Mouse (Mus musculus) spleen, postnatal 4 days (tissue): ENCODE data around the gene Col4a4.

ENCODE experiments used
- DNase-seq, 2 experiments: peaks; one replicate each; pipeline ENCODE4 v3.0.0; 2022; ENCODE audit warnings: low spot score in 2 of 2

Col4a4 gene

GRCm38 (mm10) chr1:82475821-82476220 is 110.8 kb downstream of the Col4a4 start:
- DNase-seq, result no peak

- no peak for DNase-seq
Measured at GRCm38 (mm10) chr1:82475254-82475653, 111.4 kb downstream of the Col4a4 start.

- no peak for DNase-seq
Measured at GRCm38 (mm10) chr1:82474461-82474961, 112.1 kb downstream of the Col4a4 start.

- DNase-seq, result no peak
Measured at GRCm38 (mm10) chr1:82473467-82473866, 113.2 kb downstream of the Col4a4 start.

- DNase-seq, result no peak
Measured at GRCm38 (mm10) chr1:82470516-82471225, 116.0 kb downstream of the Col4a4 start.

- no peak for DNase-seq
Measured at GRCm38 (mm10) chr1:82468872-82469271, 117.8 kb downstream of the Col4a4 start.

- DNase-seq, result no peak
Measured at GRCm38 (mm10) chr1:82465321-82465853, 121.3 kb downstream of the Col4a4 start.

- DNase-seq, result no peak
Measured at GRCm38 (mm10) chr1:82461041-82461440, 125.6 kb downstream of the Col4a4 start.

- no peak for DNase-seq
Measured at GRCm38 (mm10) chr1:82459926-82460325, 126.7 kb downstream of the Col4a4 start.

- no peak for DNase-seq
Measured at GRCm38 (mm10) chr1:82459350-82459749, 127.3 kb downstream of the Col4a4 start.

- no peak for DNase-seq
Measured at GRCm38 (mm10) chr1:82454031-82454430, 132.6 kb downstream of the Col4a4 start.

- DNase-seq, result no peak
Measured at GRCm38 (mm10) chr1:82451927-82452651, 134.6 kb downstream of the Col4a4 start.

- DNase-seq, result no peak
Measured at GRCm38 (mm10) chr1:82449851-82450250, 136.8 kb downstream of the Col4a4 start.

- DNase-seq, result no peak
Measured at GRCm38 (mm10) chr1:82446049-82446448, 140.6 kb downstream of the Col4a4 start.

GRCm38 (mm10) chr1:82443517-82443916 is 143.1 kb downstream of the Col4a4 start:
- DNase-seq, result no peak

- no peak for DNase-seq
Measured at GRCm38 (mm10) chr1:82440123-82440522, 146.5 kb downstream of the Col4a4 start.

- DNase-seq, result no peak
Measured at GRCm38 (mm10) chr1:82437273-82437672, 149.4 kb downstream of the Col4a4 start.

- no peak for DNase-seq
Measured at GRCm38 (mm10) chr1:82433649-82434005, 153.0 kb downstream of the Col4a4 start.

GRCm38 (mm10) chr1:82432919-82433648 is 153.6 kb downstream of the Col4a4 start:
- no peak for DNase-seq

- no peak for DNase-seq
Measured at GRCm38 (mm10) chr1:82429061-82429460, 157.6 kb downstream of the Col4a4 start.

- DNase-seq, result no peak
Measured at GRCm38 (mm10) chr1:82427729-82428128, 158.9 kb downstream of the Col4a4 start.

- DNase-seq, result no peak
Measured at GRCm38 (mm10) chr1:82415641-82416040, 171.0 kb downstream of the Col4a4 start.
